Comparison of ENCODE assay signal across 12 mouse cellular contexts in genomic region chr17:44397829-44398228, GRCm38 (mm10).
DNase-seq lines count a peak whose midpoint lies in the region; ATAC-seq lines count a peak whose summit lies in the region.
"Had no signal": no experiment of that assay in that cellular context is flagged by ENCODE, and none has a peak within 500 bp of the region (broad histone marks: within the 10 kb centered on the region; RNA-seq: fewer than 3 reads in every experiment).

No protein-coding gene starts in this region.

- WGBS in kidney, embryonic 16.5 days, result 37% methylated on average over 5 of the region's 5 CpGs
- 1% methylated on average over 5 of the region's 5 CpGs for WGBS in forebrain, embryonic 13.5 days
- 83% methylated on average over 5 of the region's 5 CpGs for WGBS in heart, embryonic 11.5 days (ENCODE audit: insufficient replicate concordance)

- DNase-seq in kidney, adult 8-10 months, result no peak
- peak; percentile 22 for DNase-seq in brain, embryonic 18.5 days (ENCODE audit: low read depth, low spot score)
- DNase-seq in mesoderm, embryonic 11.5 days (ENCODE audit: low read depth, low spot score), result peak; percentile 27
- DNase-seq in heart, postnatal 36 days, result no peak
- DNase-seq in gastrocnemius, postnatal 4 days (ENCODE audit: low spot score in 2 of 2), result no peak
- DNase-seq: adrenal gland, postnatal 10 days; cerebellum, adult 18-20 months; gastrocnemius, postnatal 10 days had no signal

- peak; percentile 57; the same call in 1 of the 2 replicates for ATAC-seq in kidney, embryonic 16.5 days (ENCODE audit: low FRiP score, low TSS enrichment)
- ATAC-seq in forebrain, embryonic 13.5 days, result peak; percentile 77
- ATAC-seq in heart, embryonic 11.5 days (replicated peaks; ENCODE audit: insufficient number of reproducible peaks, low FRiP score, low TSS enrichment), result no peak

- no peaks in the 10 kb centered on the region for H3K9me3 ChIP-seq in kidney, embryonic 16.5 days (ENCODE audit: low read length)
- H3K9me3 ChIP-seq in forebrain, embryonic 13.5 days (replicated peaks), result no peaks in the 10 kb centered on the region
- H3K9me3 ChIP-seq in heart, embryonic 11.5 days (replicated peaks; ENCODE audit: control insufficient read depth, low read length), result no peaks in the 10 kb centered on the region

- no peaks in the 10 kb centered on the region for H3K4me1 ChIP-seq in kidney, embryonic 16.5 days (ENCODE audit: insufficient read depth, low read length)
- peaks cover 8% of the 10 kb centered on the region for H3K4me1 ChIP-seq in forebrain, embryonic 13.5 days
- no peaks in the 10 kb centered on the region for H3K4me1 ChIP-seq in heart, embryonic 11.5 days (ENCODE audit: control insufficient read depth, insufficient read depth, low read length)

- H3K27me3 ChIP-seq in kidney, embryonic 16.5 days (ENCODE audit: insufficient read depth, low read length), result no peaks in the 10 kb centered on the region
- H3K27me3 ChIP-seq in forebrain, embryonic 13.5 days, result peaks cover 91% of the 10 kb centered on the region
- no peaks in the 10 kb centered on the region for H3K27me3 ChIP-seq in heart, embryonic 11.5 days (ENCODE audit: control insufficient read depth, insufficient read depth, low read length)

- no peaks in the 10 kb centered on the region for H3K36me3 ChIP-seq in kidney, embryonic 16.5 days (ENCODE audit: insufficient read depth, low read length)
- no peaks in the 10 kb centered on the region for H3K36me3 ChIP-seq in forebrain, embryonic 13.5 days (ENCODE audit: poor library complexity, severe bottlenecking)
- H3K36me3 ChIP-seq in heart, embryonic 11.5 days (ENCODE audit: control insufficient read depth, insufficient read depth, low read length), result no peaks in the 10 kb centered on the region

- intact Hi-C loops in heart, postnatal 36 days (cut with DNase I), result no loop called here

- no peak overlapping the region for H3K27ac ChIP-seq in kidney, embryonic 16.5 days (ENCODE audit: low read length)
- H3K27ac ChIP-seq in forebrain, embryonic 13.5 days, result no peak overlapping the region
- H3K27ac ChIP-seq in heart, embryonic 11.5 days (ENCODE audit: low read depth, low read length), result no peak overlapping the region
- H3K27ac ChIP-seq: stomach, postnatal 0 days had no signal

- H3K4me2 ChIP-seq in kidney, embryonic 16.5 days (replicated peaks; ENCODE audit: low read depth, low read length), result no peak overlapping the region
- no peak overlapping the region for H3K4me2 ChIP-seq in forebrain, embryonic 13.5 days
- no peak overlapping the region for H3K4me2 ChIP-seq in heart, embryonic 11.5 days

- H3K9ac ChIP-seq in kidney, embryonic 16.5 days (replicated peaks; ENCODE audit: low read length), result no peak overlapping the region
- H3K9ac ChIP-seq in forebrain, embryonic 13.5 days, result no peak overlapping the region
- no peak overlapping the region for H3K9ac ChIP-seq in heart, embryonic 11.5 days (ENCODE audit: low read depth, low read length)

- no peak overlapping the region for H3K4me3 ChIP-seq in kidney, embryonic 16.5 days (ENCODE audit: low read length)
- no peak overlapping the region for H3K4me3 ChIP-seq in forebrain, embryonic 13.5 days
- H3K4me3 ChIP-seq in heart, embryonic 11.5 days (ENCODE audit: low read depth, low read length), result no peak overlapping the region

Comparison
In these comparisons a context has a peak if more than half of its experiments do, and no peak if none do; other contexts are left out.
1. DNase-seq: peak in brain, embryonic 18.5 days (single experiment) and mesoderm, embryonic 11.5 days (single experiment); none in kidney, adult 8-10 months (0 of 2), heart, postnatal 36 days (0 of 2) and gastrocnemius, postnatal 4 days (0 of 2).